Mouse (Mus musculus) v-Abl transformed pro-B cells (cell line): Measurements from ENCODE around the gene Evi5.

Experiments
- in situ Hi-C, 2 experiments: fragments of 400-800 bp; cut with MboI; formaldehyde crosslinking; loops; one replicate each; pipeline ENCODE4 v1.15.1; 2025; ENCODE audit not compliant: unreplicated experiment in 2 of 2

The Evi5 gene

GRCm38 (mm10) chr5:107764486-107764885 is 110.4 kb downstream of the Evi5 start:
- in situ Hi-C loops, result no loop called here

GRCm38 (mm10) chr5:107763674-107764073 is 111.2 kb downstream of the Evi5 start:
- in situ Hi-C loops, result no loop called here

GRCm38 (mm10) chr5:107759121-107759520 is 115.8 kb downstream of the Evi5 start:
- in situ Hi-C loops, result no loop called here

DNA sequence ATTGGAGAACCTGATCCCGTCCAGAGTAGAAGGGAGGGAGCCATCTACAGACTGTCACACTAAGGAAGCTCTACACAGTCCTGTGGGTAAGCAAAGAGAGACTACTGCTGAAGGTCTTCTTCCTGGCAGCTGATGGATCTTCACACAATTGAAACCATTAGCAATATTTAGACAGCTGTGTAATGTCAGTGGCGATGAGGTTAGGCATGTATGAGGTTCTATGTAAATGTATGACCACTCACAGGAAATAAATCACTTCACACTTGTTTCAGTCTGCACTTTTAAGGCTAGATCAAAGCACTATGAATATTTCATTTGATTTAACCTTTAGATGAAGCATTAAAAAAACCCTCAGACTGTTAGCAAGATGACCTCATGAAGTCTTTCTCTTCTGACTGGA is 118.8 kb downstream of the Evi5 start:
- in situ Hi-C loops, result no loop called here

GRCm38 (mm10) chr5:107754740-107755139 is 120.2 kb downstream of the Evi5 start:
- in situ Hi-C loops, result no loop called here

DNA sequence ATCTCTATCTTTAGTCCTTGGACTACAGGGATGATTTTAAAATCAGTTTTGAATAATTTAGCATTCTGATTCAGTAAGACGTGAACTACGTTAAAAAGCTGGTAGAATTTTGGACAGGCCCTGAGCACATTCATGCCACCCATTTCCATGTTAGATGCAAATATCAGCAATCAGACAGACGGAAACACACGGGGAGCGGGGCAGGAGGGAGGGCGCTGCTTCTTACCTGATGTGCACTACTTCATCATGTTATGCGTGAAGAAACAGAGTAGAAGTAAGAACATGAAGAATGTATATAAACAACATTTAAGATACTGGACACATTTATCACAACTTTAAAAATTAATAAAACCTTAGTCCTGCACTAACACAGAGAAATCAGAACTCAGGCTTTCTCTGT is 121.3 kb downstream of the Evi5 start:
- in situ Hi-C loops, result no loop called here

GRCm38 (mm10) chr5:107749229-107749916 is 125.5 kb downstream of the Evi5 start:
- in situ Hi-C loops, result loop anchor here in 1 of 2 experiments (25.0 kb wide), 1 partner anchor 862 kb away; no protein-coding TSS in a partner anchor

GRCm38 (mm10) chr5:107739023-107739422 is 135.9 kb downstream of the Evi5 start:
- in situ Hi-C loops, result loop anchor here in 1 of 2 experiments (25.0 kb wide), 1 partner anchor 852 kb away; no protein-coding TSS in a partner anchor

GRCm38 (mm10) chr5:107738296-107738695 is 136.6 kb downstream of the Evi5 start:
- in situ Hi-C loops, result loop anchor here in 1 of 2 experiments (25.0 kb wide), 1 partner anchor 851 kb away; no protein-coding TSS in a partner anchor

- in situ Hi-C loops, result loop anchor here in 1 of 2 experiments (25.0 kb wide), 1 partner anchor 849 kb away; no protein-coding TSS in a partner anchor
Observed at GRCm38 (mm10) chr5:107736171-107736570, 138.7 kb downstream of the Evi5 start.

- in situ Hi-C loops, result loop anchor here in 1 of 2 experiments (25.0 kb wide), 1 partner anchor 845 kb away; no protein-coding TSS in a partner anchor
Observed at GRCm38 (mm10) chr5:107731844-107732243, 143.1 kb downstream of the Evi5 start.

DNA sequence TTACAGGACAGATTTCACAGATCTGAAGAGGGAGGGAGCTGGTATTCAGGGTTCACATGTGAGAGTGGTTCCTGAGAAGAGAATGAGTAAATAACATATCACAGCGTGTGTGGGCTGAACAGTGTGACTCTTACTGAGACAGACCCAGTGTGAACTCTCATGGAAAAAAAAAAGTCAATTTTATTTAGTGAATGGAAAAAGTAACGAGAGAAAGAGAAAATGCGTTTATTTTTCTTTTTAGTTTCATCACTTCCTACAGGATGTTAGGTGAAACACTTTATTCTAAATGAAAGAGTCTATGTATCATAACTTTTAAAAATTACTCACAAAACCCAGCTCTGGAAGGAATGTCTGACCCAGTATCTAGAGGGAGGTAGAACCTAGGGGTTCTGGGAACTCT is 143.5 kb downstream of the Evi5 start:
- in situ Hi-C loops, result loop anchor here in 1 of 2 experiments (25.0 kb wide), 1 partner anchor 844 kb away; no protein-coding TSS in a partner anchor

- in situ Hi-C loops, result loop anchor here in 1 of 2 experiments (25.0 kb wide), 1 partner anchor 840 kb away; no protein-coding TSS in a partner anchor
Observed at GRCm38 (mm10) chr5:107727007-107727402, 147.9 kb downstream of the Evi5 start.

DNA sequence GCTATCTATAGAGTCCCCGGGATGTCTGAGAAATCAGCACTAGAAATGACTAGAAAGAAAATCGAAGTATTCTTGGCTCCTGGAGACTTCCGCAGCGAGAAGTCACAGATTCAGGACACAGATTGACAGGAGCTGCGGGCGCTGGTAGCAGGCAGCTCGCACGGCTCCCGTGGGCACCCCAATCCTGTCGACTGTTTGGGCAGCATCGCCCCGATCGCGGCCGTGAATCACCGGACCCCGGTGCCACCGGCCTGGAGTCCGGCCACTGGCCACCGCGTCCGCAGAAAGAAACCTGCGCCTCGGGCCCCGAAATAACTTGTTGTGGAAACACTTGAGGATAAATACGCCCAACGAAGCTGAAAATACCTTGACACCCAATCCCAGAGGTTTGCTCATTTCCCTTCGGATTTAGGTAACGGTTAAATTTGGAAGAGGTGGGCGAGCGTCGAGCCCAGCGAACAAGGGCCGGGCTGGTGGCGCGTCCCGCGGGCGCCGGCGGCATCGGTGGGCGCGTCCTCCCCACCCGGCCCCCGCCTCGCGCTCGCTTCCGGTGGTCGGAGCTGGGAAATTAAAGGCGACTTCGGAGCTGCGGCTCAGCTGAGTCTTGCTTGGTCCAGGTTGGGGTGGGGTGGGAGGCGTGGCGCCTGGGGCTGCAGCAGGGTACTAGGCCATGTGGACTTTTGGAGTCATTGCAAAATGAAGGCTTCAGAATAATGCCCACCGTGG is 148.5 kb downstream of the Evi5 start:
- in situ Hi-C loops, result loop anchor here in 1 of 2 experiments (25.0 kb wide), 1 partner anchor 839 kb away; no protein-coding TSS in a partner anchor

GRCm38 (mm10) chr5:107725435-107726261 is 149.3 kb downstream of the Evi5 start, which contains the start of gene Gfi1:
Gene Gfi1 (minus strand): TSS chr5:107726036.
- in situ Hi-C loops, result loop anchor here in 1 of 2 experiments (25.0 kb wide), 1 partner anchor 838 kb away; no protein-coding TSS in a partner anchor

DNA sequence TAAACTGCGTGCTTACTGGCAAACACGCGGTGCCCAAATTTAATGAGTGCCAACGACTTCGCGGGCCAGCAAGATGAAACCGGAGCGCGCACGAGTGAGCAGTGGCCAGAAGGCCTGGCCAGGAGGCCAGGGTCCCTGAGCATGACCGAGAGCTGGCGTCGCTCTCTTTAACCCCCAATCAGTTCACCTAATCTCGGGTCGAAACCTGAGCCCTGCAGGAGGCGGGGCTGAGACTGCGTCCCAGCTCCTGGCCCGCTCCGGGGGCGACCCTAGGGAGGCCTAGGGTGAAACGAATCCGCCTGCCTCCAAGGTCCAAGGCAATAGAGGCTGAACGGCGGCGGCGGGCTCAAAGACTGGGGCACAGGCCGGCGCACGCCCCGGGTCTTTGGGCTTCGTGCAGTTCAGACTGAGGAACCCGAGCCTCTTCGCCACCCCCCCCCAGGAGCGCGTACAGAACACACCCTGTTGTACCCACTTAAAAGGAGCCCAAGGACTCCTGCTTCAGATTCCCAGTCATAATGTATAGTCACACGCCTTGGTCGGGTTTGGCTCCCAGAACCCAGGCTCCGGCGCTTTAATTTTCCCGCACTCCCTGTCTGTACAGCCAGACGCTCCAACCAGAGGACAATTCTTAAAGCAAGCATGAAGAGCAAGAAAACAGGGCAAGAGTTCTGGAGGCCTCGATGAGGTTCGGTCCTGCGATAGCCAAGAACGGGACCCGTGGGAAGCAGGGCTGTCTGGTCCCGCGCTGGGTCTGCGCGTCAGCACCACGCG is 150.1 kb downstream of the Evi5 start:
- in situ Hi-C loops, result loop anchor here in 1 of 2 experiments (25.0 kb wide), 1 partner anchor 838 kb away; no protein-coding TSS in a partner anchor

GRCm38 (mm10) chr5:107723541-107724511 is 151.1 kb downstream of the Evi5 start:
- in situ Hi-C loops, result no loop called here
